ENCODE assay signal across 30 mouse cellular contexts in genomic region chr17:73937073-73937472, GRCm38 (mm10). TPM values are rescaled to one million over a fixed set of nuclear protein-coding genes. Genes with fewer than 3 reads are reported as not detected.
DNase-seq lines count a peak whose midpoint lies in the region; ATAC-seq lines count a peak whose summit lies in the region.
"Had no signal": no experiment of that assay in that cellular context is flagged by ENCODE, and none has a peak within 500 bp of the region (broad histone marks: within the 10 kb centered on the region; RNA-seq: fewer than 3 reads in every experiment).

No protein-coding gene starts in this region.

- ATAC-seq in heart, embryonic 12.5 days (ENCODE audit: insufficient number of reproducible peaks, low FRiP score), result no peak
- ATAC-seq: activated CD4-positive, CD25-positive, alpha-beta regulatory T cell, adult 4 months; forebrain, postnatal 0 days; intestine, embryonic 16.5 days; midbrain, embryonic 16.5 days had no signal

- H3K4me2 ChIP-seq in heart, embryonic 12.5 days, result no peak overlapping the region
- H3K4me2 ChIP-seq: embryonic facial prominence, embryonic 12.5 days; forebrain, embryonic 12.5 days; heart, embryonic 11.5 days; hindbrain, embryonic 13.5 days; liver, embryonic 13.5 days; lung, embryonic 14.5 days; midbrain, embryonic 11.5 days had no signal

- H3K36me3 ChIP-seq in heart, embryonic 12.5 days, result no peaks in the 10 kb centered on the region
- H3K36me3 ChIP-seq: embryonic facial prominence, embryonic 12.5 days; forebrain, embryonic 12.5 days; hindbrain, embryonic 13.5 days; liver, embryonic 13.5 days had no signal

- no peaks in the 10 kb centered on the region for H3K4me1 ChIP-seq in heart, embryonic 12.5 days (replicated peaks)
- H3K4me1 ChIP-seq: embryonic facial prominence, embryonic 12.5 days; forebrain, embryonic 12.5 days; hindbrain, embryonic 13.5 days; liver, embryonic 13.5 days had no signal

- H3K9me3 ChIP-seq in heart, embryonic 12.5 days (replicated peaks), result no peaks in the 10 kb centered on the region
- H3K9me3 ChIP-seq: embryonic facial prominence, embryonic 12.5 days; forebrain, embryonic 12.5 days; hindbrain, embryonic 13.5 days; liver, embryonic 13.5 days had no signal

- no peak overlapping the region for H3K9ac ChIP-seq in heart, embryonic 12.5 days
- H3K9ac ChIP-seq: embryonic facial prominence, embryonic 12.5 days; forebrain, embryonic 12.5 days; forebrain, postnatal 0 days; hindbrain, embryonic 13.5 days; liver, embryonic 13.5 days; lung, embryonic 14.5 days had no signal

- no peaks in the 10 kb centered on the region for H3K27me3 ChIP-seq in heart, embryonic 12.5 days (replicated peaks)
- H3K27me3 ChIP-seq: embryonic facial prominence, embryonic 12.5 days; forebrain, embryonic 12.5 days; hindbrain, embryonic 13.5 days; liver, embryonic 13.5 days had no signal

- H3K4me3 ChIP-seq in heart, embryonic 12.5 days, result no peak overlapping the region
- H3K4me3 ChIP-seq: embryonic facial prominence, embryonic 12.5 days; forebrain, embryonic 12.5 days; hindbrain, embryonic 13.5 days; liver, embryonic 13.5 days had no signal

- DNase-seq in heart, adult 11 months, result peak; percentile 95
- peak; percentile 21 for DNase-seq in lung, postnatal 25 days (ENCODE audit: low spot score)
- no peak for DNase-seq in lung, postnatal 4 days
- DNase-seq in lung, postnatal 36 days, result peak; percentile 40
- DNase-seq in cerebellum, adult 9-11 months, result no peak
- DNase-seq: adrenal gland, adult 2 months; adrenal gland, postnatal 36 days; B cell, adult 2 months; cerebellum, adult 2 months; cerebellum, postnatal 25 days; forebrain, postnatal 0 days; heart, postnatal 4 days; kidney, adult 8-10 months; kidney, postnatal 4 days; left cerebral cortex, postnatal 4 days; liver, embryonic 13.5 days; right cerebral cortex, postnatal 25 days; spleen, adult 18-20 months; thymus, postnatal 14 days had no signal

- no peak overlapping the region for H3K27ac ChIP-seq in heart, embryonic 12.5 days (ENCODE audit: poor library complexity, severe bottlenecking)
- H3K27ac ChIP-seq: embryonic facial prominence, embryonic 12.5 days; forebrain, embryonic 12.5 days; hindbrain, embryonic 13.5 days; kidney, postnatal 0 days; liver, embryonic 13.5 days had no signal

- 72% methylated on average over 7 of the region's 7 CpGs for WGBS in heart, embryonic 12.5 days

RNA-seq across cellular contexts. Expression of gene Xdh, which starts 12.9 kb away (rescaled TPM):
- polyA plus RNA-seq in heart, embryonic 12.5 days (2016; fragmentation: Nextera tagmentation; extraction: Ambion mirVana), result 0.17 and 0.23 TPM in 2 replicates

Comparison
In these comparisons a context has a peak if more than half of its experiments do, and no peak if none do; other contexts are left out.
1. DNase-seq: peak in heart, adult 11 months (single experiment), lung, postnatal 25 days (single experiment) and lung, postnatal 36 days (single experiment); none in lung, postnatal 4 days (0 of 2) and cerebellum, adult 9-11 months (single experiment).